Mouse (Mus musculus) limb, embryonic 13.5 days (tissue): Measurements from ENCODE around the gene Tlnrd1. TPM values are rescaled to one million over a fixed set of nuclear protein-coding genes. Genes with fewer than 3 reads are reported as not detected.
A peak's percentile ranks its signal among the peaks of the same experiment; 100 is the strongest.

Experiments used
- ATAC-seq: fragments of 200-750 bp; cut with Nextera tagmentation; 2 replicates; pipeline ENCODE4 v1.8.0; 2017; ENCODE audit warnings: low read depth, moderate number of reproducible peaks, moderate TSS enrichment; ENCODE audit not compliant: low FRiP score
- H3K27ac ChIP-seq: fragments of 300-500 bp; sonication (generic); 2 replicates; pipeline ENCODE4 v1.5.1; 2015; ENCODE audit warnings: inconsistent platforms, mild to moderate bottlenecking, moderate library complexity
- H3K27me3 ChIP-seq: fragments of 300-500 bp; sonication (generic); 2 replicates; pipeline ENCODE4 v1.6.1; 2015; ENCODE audit warnings: mild to moderate bottlenecking, inconsistent platforms
- H3K36me3 ChIP-seq: fragments of 300-500 bp; sonication (generic); 2 replicates; pipeline ENCODE4 v1.6.1; 2015; ENCODE audit warnings: inconsistent platforms, mild to moderate bottlenecking, moderate library complexity
- H3K4me1 ChIP-seq: fragments of 300-500 bp; sonication (generic); 2 replicates; pipeline ENCODE4 v1.6.1; 2015; ENCODE audit warnings: inconsistent platforms
- H3K4me2 ChIP-seq: fragments of 300-500 bp; sonication (generic); replicated peaks from 2 replicates; pipeline ENCODE4 v1.6.1; 2015; ENCODE audit warnings: inconsistent platforms, mild to moderate bottlenecking, moderate library complexity
- H3K4me3 ChIP-seq: fragments of 300-500 bp; sonication (generic); 2 replicates; pipeline ENCODE4 v1.5.1; 2015; ENCODE audit warnings: moderate library complexity, mild to moderate bottlenecking, inconsistent platforms
- H3K9ac ChIP-seq: fragments of 300-500 bp; sonication (generic); 2 replicates; pipeline ENCODE4 v1.6.1; 2015; ENCODE audit warnings: mild to moderate bottlenecking, inconsistent platforms
- H3K9me3 ChIP-seq: fragments of 300-500 bp; sonication (generic); 2 replicates; pipeline ENCODE4 v1.6.1; 2016; ENCODE audit warnings: inconsistent platforms
- WGBS: fragments of 180-500 bp; shearing (Covaris S2); methylation state at CpG from one replicate; pipeline ENCODE4 v1.1.7; 2015; 5-methylcytosine and 5-hydroxymethylcytosine counted together
- polyA plus RNA-seq: library from polyadenylated mRNA; unstranded; fragments of >200 nt; fragmentation: Nextera tagmentation; extraction: Ambion mirVana; gene quantifications from 2 replicates; pipeline ENCODE4 v1.2.1, GENCODE M21; 2015

The Tlnrd1 gene
- polyA plus RNA-seq, 1 experiment from 2014 or later, result 10.0 TPM

DNA sequence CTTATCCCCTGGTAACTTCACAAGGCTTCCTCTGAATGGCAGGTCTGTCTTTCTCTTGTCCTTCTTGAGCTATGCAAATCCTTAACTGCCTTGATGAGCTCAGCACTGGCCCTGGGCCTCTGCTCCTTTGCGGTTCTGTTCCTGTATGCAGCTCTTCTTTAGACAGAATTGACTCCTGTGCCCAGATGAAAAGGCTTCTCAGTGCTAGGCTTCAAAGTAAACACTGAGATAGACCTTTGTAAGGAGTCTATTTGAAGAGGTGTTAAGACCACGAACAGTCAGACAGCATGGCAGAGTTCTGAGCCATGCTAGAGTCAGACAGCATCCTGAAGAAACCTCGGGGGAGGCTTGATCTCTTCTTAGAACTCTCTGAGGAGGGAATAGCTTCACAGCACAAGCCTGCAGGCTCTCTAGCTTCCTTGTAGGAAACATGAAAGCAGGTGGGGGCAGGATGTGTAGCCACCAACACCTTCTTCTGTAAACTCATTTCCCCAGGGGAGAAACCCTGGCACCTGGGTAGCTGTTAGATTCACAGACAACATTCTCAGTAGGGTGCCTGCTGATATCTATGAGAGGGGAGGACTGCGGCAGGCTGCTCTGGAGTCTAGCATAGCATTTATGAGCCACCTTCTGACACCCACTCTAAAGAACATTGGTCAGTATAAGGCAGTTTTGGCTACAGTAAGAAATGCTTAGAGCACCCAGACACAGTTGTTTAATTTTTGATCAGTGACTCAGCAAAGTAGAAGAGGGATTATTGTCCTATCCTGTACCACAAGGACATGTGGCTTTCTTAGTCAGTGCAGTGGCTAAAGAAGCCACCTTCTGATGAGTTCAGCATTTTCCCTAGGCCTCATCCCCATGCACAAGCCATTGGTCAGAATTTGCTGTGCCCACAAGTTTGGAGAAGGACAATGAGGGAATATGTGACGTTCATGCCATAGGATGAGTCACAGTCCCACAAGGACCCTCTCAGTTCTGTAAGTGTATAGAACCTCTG is 31.4 kb downstream of the Tlnrd1 start:
- no peak for ATAC-seq
- Histone ChIP-seq H3K4me1 (peaks cover 20% of the 10 kb centered on the region), H3K9me3 (no peaks in the 10 kb centered on the region), H3K27me3 (no peaks in the 10 kb centered on the region), H3K36me3 (no peaks in the 10 kb centered on the region), H3K9ac (no peak overlapping the region), H3K4me3 (no peak overlapping the region), H3K4me2 (no peak overlapping the region), H3K27ac (no peak overlapping the region)
- WGBS, result 43% methylated on average over 5 of the region's 5 CpGs

DNA sequence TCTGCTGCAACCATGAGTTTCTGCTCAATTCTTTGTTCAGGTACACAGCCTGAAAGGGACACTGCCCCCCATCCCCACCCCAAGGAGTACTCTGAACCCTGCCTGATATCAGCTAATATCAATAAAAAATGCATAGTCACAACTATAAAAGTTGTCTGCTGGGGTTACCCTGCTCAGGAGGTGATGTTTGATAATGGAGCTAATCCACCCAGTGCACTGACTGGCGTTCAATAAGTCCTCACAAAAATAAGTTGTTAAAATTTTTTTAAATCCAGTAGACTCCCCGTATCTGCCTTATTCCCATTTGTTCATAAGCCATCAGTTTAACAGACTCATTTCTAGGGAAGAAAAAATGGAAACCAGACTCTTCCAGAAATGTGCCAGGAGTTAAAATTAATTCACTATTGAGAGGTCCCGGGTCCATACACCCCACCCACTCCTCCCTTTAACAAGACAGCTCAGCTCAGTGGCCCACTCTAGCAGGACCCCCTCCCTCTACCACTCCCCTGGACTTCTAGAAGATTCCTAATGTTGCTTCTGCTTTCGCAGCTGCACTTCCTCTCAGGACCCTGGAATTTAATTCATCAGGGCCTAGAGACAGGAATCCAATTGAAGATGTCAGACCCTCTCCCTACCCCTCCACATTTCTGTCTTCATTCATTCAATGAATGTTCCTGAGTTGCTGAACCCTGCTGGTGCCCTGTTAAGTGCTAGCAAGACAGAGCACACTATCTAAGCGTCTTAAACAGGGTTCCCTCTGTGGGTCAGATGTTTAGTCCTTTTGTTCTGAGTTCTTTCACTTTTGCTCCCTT is 32.3 kb downstream of the Tlnrd1 start:
- Histone ChIP-seq H3K9me3 (no peaks in the 10 kb centered on the region), H3K4me1 (peaks cover 29% of the 10 kb centered on the region), H3K4me3 (no peak overlapping the region), H3K27me3 (no peaks in the 10 kb centered on the region), H3K9ac (no peak overlapping the region), H3K36me3 (no peaks in the 10 kb centered on the region), H3K4me2 (no peak overlapping the region), H3K27ac (no peak overlapping the region)
- 53% methylated on average over 5 of the region's 5 CpGs for WGBS
- no peak for ATAC-seq

GRCm38 (mm10) chr7:83847187-83848075 is 36.7 kb downstream of the Tlnrd1 start:
- WGBS, result 10% methylated on average over 4 of the region's 5 CpGs
- ATAC-seq, result peak; percentile 72
- Histone ChIP-seq H3K9ac (no peak overlapping the region), H3K4me2 (no peak overlapping the region; the same call in 1 of the 2 replicates), H3K36me3 (no peaks in the 10 kb centered on the region), H3K4me3 (no peak overlapping the region), H3K4me1 (peaks cover 34% of the 10 kb centered on the region), H3K27me3 (no peaks in the 10 kb centered on the region), H3K27ac (peak overlapping the region; percentile 58; the same call in 1 of the 2 replicates), H3K9me3 (no peaks in the 10 kb centered on the region)

GRCm38 (mm10) chr7:83844807-83845206 is 39.3 kb downstream of the Tlnrd1 start:
- Histone ChIP-seq H3K9me3 (no peaks in the 10 kb centered on the region), H3K27ac (no peak overlapping the region), H3K9ac (no peak overlapping the region), H3K4me2 (no peak overlapping the region), H3K4me3 (no peak overlapping the region), H3K36me3 (no peaks in the 10 kb centered on the region), H3K27me3 (no peaks in the 10 kb centered on the region), H3K4me1 (peaks cover 25% of the 10 kb centered on the region)
- ATAC-seq, result no peak
- WGBS, result 64% methylated on average over 3 of the region's 3 CpGs

GRCm38 (mm10) chr7:83842486-83843259 is 41.4 kb downstream of the Tlnrd1 start:
- no peak overlapping the region for H3K27ac ChIP-seq
- WGBS, result 74% methylated on average over 6 of the region's 6 CpGs
- ATAC-seq, result no peak
- no peaks in the 10 kb centered on the region for H3K27me3 ChIP-seq
- H3K4me3 ChIP-seq, result no peak overlapping the region
- H3K9ac ChIP-seq, result no peak overlapping the region
- no peaks in the 10 kb centered on the region for H3K36me3 ChIP-seq
- H3K4me2 ChIP-seq, result no peak overlapping the region
- H3K9me3 ChIP-seq, result no peaks in the 10 kb centered on the region
- H3K4me1 ChIP-seq, result peaks cover 18% of the 10 kb centered on the region

- Histone ChIP-seq H3K4me3 (no peak overlapping the region), H3K4me1 (peaks cover 5% of the 10 kb centered on the region; the same call in 1 of the 2 replicates), H3K9ac (no peak overlapping the region), H3K4me2 (no peak overlapping the region), H3K9me3 (no peaks in the 10 kb centered on the region), H3K27ac (no peak overlapping the region), H3K27me3 (no peaks in the 10 kb centered on the region), H3K36me3 (no peaks in the 10 kb centered on the region)
- WGBS, result 80% methylated on average over 2 of the region's 2 CpGs
- ATAC-seq, result no peak
Observed at GRCm38 (mm10) chr7:83840076-83840475, 44.0 kb downstream of the Tlnrd1 start.

- 84% methylated on average over 5 of the region's 5 CpGs for WGBS
Observed at GRCm38 (mm10) chr7:83838525-83839224, 45.4 kb downstream of the Tlnrd1 start.

More at GRCm38 (mm10) chr7:83838525-83839224, 45.4 kb downstream of the Tlnrd1 start:
- Histone ChIP-seq H3K9me3 (no peaks in the 10 kb centered on the region), H3K4me1 (no peaks in the 10 kb centered on the region), H3K4me2 (no peak overlapping the region), H3K4me3 (no peak overlapping the region), H3K27me3 (no peaks in the 10 kb centered on the region), H3K9ac (no peak overlapping the region), H3K27ac (no peak overlapping the region), H3K36me3 (no peaks in the 10 kb centered on the region)
- no peak for ATAC-seq

Other genes with a start within 250 kb of the Tlnrd1 start
- gene Il16, start 138.6 kb downstream of the Tlnrd1 start, polyA plus RNA-seq, result 3.7 and 4.6 TPM in 2 replicates
- 0.52 and 0.57 TPM in 2 replicates for gene Cfap161, start 89.4 kb downstream of the Tlnrd1 start, polyA plus RNA-seq
- gene Mesd, start 161 bp upstream of the Tlnrd1 start, polyA plus RNA-seq, result 103 and 113 TPM in 2 replicates
- 0.18 and 0.28 TPM in 2 replicates for gene Cemip, start 202.2 kb upstream of the Tlnrd1 start, polyA plus RNA-seq